Mouse (Mus musculus): ENCODE results near the gene Ghrhr.

- TF ChIP-seq POLR2A (IDR thresholded peaks at IDR 0.05; ENCODE audit: insufficient read depth, low read depth, low read length) (no peak), CTCF (IDR thresholded peaks at IDR 0.05; ENCODE audit: insufficient read depth, low read depth, low read length) (peak; percentile 30; the same call in 1 of the 2 replicates)
Measured at GRCm38 (mm10) chr6:55392453-55392852, 16.4 kb downstream of the Ghrhr start.
